Mouse (Mus musculus): ENCODE measurements at regions not wholly inside any gene's neighbourhood (a gene's known extent, or its start where the extent isn't known, plus 50 kb on each side); places are given as distances from the start of the nearest gene placed in this dataset.

DNA sequence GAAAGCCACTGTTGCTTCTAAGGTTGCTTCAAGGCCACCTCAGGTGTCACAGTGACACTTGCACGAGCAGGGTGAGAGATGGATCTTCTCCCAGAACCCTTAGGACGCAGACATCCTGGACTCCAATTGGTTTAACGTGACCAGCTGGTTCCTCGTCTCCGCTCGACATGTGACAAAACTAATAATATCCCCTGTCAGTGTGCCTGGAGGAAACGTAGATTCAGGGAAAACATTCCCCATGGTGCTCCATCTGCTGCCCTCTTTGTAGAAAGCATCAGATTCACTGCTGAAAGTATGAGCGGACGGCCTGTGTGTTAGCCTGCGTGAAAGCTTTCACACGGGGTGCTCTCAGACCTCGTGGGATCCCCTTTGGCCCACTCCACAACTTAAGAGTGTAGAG is 390.0 kb upstream of the Slc35b3 start:
- CTCF ChIA-PET, result no interaction called here

- CTCF ChIA-PET, result no interaction called here
These were observed 387.1 kb upstream of the Slc35b3 start for GRCm38 (mm10) chr13:39347761-39348160.

GRCm38 (mm10) chr13:39334874-39335273 is 374.2 kb upstream of the Slc35b3 start:
- CTCF ChIA-PET, result no interaction called here

DNA sequence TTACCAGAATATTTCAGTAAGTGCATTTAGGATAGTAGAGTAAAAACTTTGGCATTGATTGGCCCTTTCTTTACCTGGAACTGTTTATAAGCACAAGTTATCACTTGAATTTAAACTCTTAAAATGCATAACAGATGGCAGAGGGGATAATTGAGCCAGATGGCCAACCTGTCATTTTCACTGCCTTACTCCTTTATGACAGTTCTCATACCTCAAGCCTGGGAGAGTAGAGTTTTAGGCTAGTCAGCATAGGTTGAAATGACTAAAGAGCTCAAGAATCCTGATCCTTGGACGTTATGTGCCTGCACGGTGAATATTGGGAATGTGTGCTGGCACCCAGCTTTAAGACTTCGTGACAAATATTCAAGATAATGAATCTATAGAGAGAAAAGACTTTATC is 369.1 kb upstream of the Slc35b3 start:
- CTCF ChIA-PET, result no interaction called here

- CTCF ChIA-PET, result no interaction called here
These were observed 365.5 kb upstream of the Slc35b3 start for GRCm38 (mm10) chr13:39326176-39326575.

- CTCF ChIA-PET, result no interaction called here
These were observed 360.4 kb upstream of the Slc35b3 start for GRCm38 (mm10) chr13:39321111-39321510.

- CTCF ChIA-PET, result no interaction called here
These were observed 349.1 kb upstream of the Slc35b3 start for GRCm38 (mm10) chr13:39309758-39310157.

GRCm38 (mm10) chr13:39307845-39308244 is 347.2 kb upstream of the Slc35b3 start:
- CTCF ChIA-PET, result no interaction called here

- CTCF ChIA-PET, result no interaction called here
These were observed 346.2 kb upstream of the Slc35b3 start for GRCm38 (mm10) chr13:39306851-39307250.

DNA sequence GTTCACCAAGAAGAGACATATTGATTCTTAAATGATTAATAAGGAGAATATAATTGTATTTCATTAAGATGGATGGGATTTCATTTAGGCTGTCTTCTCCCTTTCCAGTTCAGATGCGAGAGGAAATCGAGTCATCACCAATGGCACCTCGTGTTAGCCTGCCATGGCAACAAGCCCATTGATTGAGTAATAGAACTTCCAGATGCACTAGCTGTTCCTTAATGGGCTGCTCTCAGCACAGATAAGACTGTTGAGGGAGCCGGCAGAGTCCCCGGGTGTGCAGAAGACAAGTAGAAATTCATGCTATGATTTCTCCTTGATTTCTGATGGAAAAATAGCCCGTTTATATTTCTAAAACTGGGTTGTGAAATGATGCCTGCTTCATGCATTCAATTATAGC is 336.5 kb upstream of the Slc35b3 start:
- CTCF ChIA-PET, result no interaction called here

GRCm38 (mm10) chr13:39290216-39290960 is 329.7 kb upstream of the Slc35b3 start:
- CTCF ChIA-PET, result no interaction called here

DNA sequence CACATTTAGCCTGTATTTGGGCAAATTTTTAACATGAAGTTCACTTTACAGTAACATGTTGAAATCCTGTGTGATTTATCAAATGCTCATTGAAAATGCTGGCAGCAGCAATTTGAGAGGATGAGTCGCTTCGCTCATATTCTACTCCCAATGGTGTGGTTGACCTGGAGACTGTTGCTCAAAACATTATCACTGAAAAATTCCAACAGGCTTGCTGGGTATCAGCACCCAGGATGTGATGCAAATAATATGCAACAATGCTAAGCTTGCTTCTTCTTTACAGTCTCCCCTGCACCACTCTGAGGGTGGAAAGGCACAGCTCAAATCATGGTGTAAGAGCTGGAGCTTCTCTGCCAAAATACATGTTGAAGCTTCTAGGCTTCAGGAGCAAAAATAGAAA is 321.6 kb upstream of the Slc35b3 start:
- CTCF ChIA-PET, result no interaction called here

- CTCF ChIA-PET, result interaction anchor here (0.6 kb wide), 1 partner anchor 363 kb away, joined by 4 read pairs; no protein-coding TSS in a partner anchor
These were observed 317.4 kb upstream of the Slc35b3 start for GRCm38 (mm10) chr13:39278101-39278500.

GRCm38 (mm10) chr13:39266024-39266423 is 305.3 kb upstream of the Slc35b3 start:
- CTCF ChIA-PET, result no interaction called here

DNA sequence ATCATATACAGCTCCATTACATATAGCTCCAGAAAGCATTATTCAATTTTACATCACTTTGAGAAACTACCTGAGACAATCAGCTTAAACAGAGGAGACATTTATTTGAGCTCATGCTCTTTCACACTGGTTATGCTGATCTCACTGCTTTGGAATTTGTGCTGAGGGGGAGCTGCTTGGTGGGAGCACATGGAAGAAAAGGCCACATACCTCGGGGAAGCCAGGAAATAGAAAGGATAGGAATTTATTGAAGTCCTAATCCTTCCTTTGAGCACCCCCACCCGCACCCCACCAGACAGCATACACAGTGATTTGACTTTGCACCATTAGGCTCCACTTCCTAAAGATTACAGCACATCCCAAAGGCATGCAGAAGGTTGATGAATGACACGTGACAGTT is 296.0 kb upstream of the Slc35b3 start:
- CTCF ChIA-PET, result no interaction called here

DNA sequence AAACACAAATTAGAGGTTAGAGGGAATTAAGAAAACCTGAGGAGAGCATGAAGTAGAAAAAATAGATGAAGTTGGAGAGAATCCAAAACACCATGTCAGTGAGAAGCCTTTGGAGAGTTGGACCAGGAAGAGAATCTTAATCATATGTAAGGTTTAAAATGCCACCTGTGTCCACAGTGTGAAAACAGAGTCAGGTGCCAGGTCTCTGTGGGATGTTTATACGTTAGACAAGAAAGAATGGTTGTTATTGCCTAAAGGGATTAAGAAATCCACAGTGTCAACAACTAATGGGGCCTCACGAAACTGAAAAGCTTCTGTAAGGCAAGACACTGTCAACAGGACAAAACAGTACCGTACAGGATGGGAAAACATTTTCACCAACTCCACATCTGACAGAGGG is 294.7 kb upstream of the Slc35b3 start:
- CTCF ChIA-PET, result no interaction called here

- CTCF ChIA-PET, result no interaction called here
These were observed 291.9 kb upstream of the Slc35b3 start for GRCm38 (mm10) chr13:39252591-39252990.

- CTCF ChIA-PET, result no interaction called here
These were observed 289.4 kb upstream of the Slc35b3 start for GRCm38 (mm10) chr13:39250096-39250495.

- CTCF ChIA-PET, result no interaction called here
These were observed 266.2 kb upstream of the Slc35b3 start for GRCm38 (mm10) chr13:39226829-39227228.

DNA sequence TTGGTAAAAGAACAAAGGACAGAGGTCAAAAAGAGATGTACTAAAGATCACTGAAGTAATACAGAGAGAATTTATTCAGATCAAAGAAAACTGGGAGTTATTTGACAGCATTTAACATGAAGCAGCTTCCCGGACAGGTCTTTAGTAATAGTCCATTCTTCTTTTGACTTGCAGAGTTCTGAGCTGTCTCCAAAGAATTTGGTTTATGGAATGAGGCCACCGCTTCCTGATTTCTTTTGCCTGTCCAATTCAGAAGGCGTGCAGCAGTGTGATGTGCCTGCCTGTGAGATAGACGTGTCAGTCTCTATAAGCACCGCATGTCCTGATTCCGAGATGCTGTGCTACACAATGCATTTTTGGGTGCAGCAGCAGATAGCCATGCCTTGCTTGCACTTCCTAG is 265.0 kb upstream of the Slc35b3 start:
- CTCF ChIA-PET, result no interaction called here

DNA sequence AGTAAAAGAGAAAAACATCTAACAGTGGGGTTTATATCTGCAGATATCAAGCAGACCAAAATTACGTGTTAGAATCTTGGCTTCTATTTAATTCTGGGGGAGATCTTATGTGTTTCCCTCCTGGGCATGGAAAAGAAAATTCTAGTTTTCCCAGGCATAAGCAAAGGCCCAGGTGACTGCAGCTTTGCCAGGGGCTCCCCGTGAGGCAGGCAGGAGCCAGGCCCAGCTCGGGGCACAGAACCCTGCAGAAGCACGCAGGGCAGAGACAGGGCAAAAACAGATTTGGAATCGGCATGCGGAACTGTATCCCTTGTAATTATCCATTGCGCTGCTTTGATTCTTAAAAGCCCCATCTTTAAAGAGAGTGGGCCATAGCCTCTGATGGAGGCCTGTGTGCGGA is 250.4 kb upstream of the Slc35b3 start:
- CTCF ChIA-PET, result interaction anchor here (0.5 kb wide), 1 partner anchor 104 kb away, joined by 10 read pairs; no protein-coding TSS in a partner anchor

GRCm38 (mm10) chr13:39183715-39184179 is 223.1 kb upstream of the Slc35b3 start:
- CTCF ChIA-PET, result no interaction called here

DNA sequence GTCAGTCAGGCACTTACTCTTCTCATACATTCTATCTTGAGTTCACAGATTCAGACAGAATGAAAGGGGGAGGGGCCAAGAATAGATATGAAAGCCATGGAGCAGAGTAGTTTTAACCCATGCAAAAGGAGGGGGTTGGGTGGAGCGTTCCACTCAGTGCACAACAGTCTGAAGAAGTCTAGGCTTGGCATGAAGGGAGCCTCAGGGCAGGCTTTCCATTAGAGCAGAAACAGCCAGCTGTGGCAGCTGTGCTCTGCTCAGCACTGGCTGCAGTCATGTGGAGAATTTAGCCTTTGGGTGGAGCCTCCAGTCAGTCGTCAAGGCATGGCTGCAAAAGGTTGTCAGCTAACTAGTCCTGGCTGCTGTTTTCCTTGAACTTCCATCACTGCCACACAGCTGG is 201.3 kb upstream of the Slc35b3 start:
- CTCF ChIA-PET, result no interaction called here

GRCm38 (mm10) chr13:39127942-39128341 is 167.3 kb upstream of the Slc35b3 start:
- CTCF ChIA-PET, result no interaction called here

Data from spleen, embryonic (tissue).